ENCODE assay signal across 25 mouse cellular contexts in genomic region chr8:119738129-119738907, GRCm38 (mm10). TPM values are rescaled to one million over a fixed set of nuclear protein-coding genes. Genes with fewer than 3 reads are reported as not detected.
DNase-seq lines count a peak whose midpoint lies in the region; ATAC-seq and TF ChIP-seq lines count a peak whose summit lies in the region.
"Had no signal": no experiment of that assay in that cellular context is flagged by ENCODE, and none has a peak within 500 bp of the region (broad histone marks: within the 10 kb centered on the region; RNA-seq: fewer than 3 reads in every experiment).

No protein-coding gene starts in this region.

- H3K27me3 ChIP-seq in MEL (ENCODE audit: control insufficient read depth in 1 of 2, insufficient read depth in 2 of 2, low read length in 2 of 2) = no peaks in the 10 kb centered on the region
- H3K27me3 ChIP-seq in liver, embryonic 11.5 days (replicated peaks; ENCODE audit: control insufficient read depth, insufficient read depth, low read length) = no peaks in the 10 kb centered on the region
- no peaks in the 10 kb centered on the region for H3K27me3 ChIP-seq in liver, embryonic 15.5 days
- no peaks in the 10 kb centered on the region for H3K27me3 ChIP-seq in stomach, postnatal 0 days (ENCODE audit: control insufficient read depth, insufficient read depth, low read length)
- H3K27me3 ChIP-seq in forebrain, postnatal 0 days (ENCODE audit: insufficient read depth, low read length) = no peaks in the 10 kb centered on the region
- H3K27me3 ChIP-seq: embryonic facial prominence, embryonic 15.5 days; heart, embryonic 12.5 days; hindbrain, embryonic 15.5 days; Patski had no signal

- TF ChIP-seq CTCF in MEL (IDR thresholded peaks at IDR 0.05 in 2 of 3, conservative IDR thresholded peaks at IDR 0.05 in 1 of 3; ENCODE audit: control insufficient read depth in 1 of 3, insufficient read depth in 1 of 3, low read depth in 2 of 3, low read length in 3 of 3, poor library complexity in 1 of 3, severe bottlenecking in 1 of 3) = no peak
- no peak for TF ChIP-seq CTCF in stomach, postnatal 0 days (IDR thresholded peaks at IDR 0.05; ENCODE audit: low read depth)
- TF ChIP-seq CTCF in forebrain, postnatal 0 days (IDR thresholded peaks at IDR 0.05; ENCODE audit: low read depth) = no peak

- peaks cover 3 to 20% of the 10 kb centered on the region in 2 experiments for H3K4me1 ChIP-seq in MEL (ENCODE audit: control insufficient read depth in 1 of 2, insufficient read depth in 2 of 2, low read length in 2 of 2)
- peaks cover 12% of the 10 kb centered on the region for H3K4me1 ChIP-seq in liver, embryonic 11.5 days (replicated peaks; ENCODE audit: control insufficient read depth, insufficient read depth, low read length)
- H3K4me1 ChIP-seq in liver, embryonic 15.5 days (replicated peaks) = peaks cover 16% of the 10 kb centered on the region
- no peaks in the 10 kb centered on the region for H3K4me1 ChIP-seq in stomach, postnatal 0 days (replicated peaks; ENCODE audit: control insufficient read depth, insufficient read depth)
- H3K4me1 ChIP-seq in forebrain, postnatal 0 days (ENCODE audit: insufficient read depth) = no peaks in the 10 kb centered on the region
- H3K4me1 ChIP-seq: embryonic facial prominence, embryonic 15.5 days; hindbrain, embryonic 15.5 days had no signal

- peak overlapping the region; percentile 5 to 18 for H3K4me3 ChIP-seq in MEL (ENCODE audit: control insufficient read depth in 1 of 2, insufficient read depth in 1 of 2, low read depth in 2 of 2, low read length in 2 of 2)
- H3K4me3 ChIP-seq in liver, embryonic 11.5 days (ENCODE audit: low read depth, low read length) = no peak overlapping the region
- H3K4me3 ChIP-seq in liver, embryonic 15.5 days (replicated peaks) = no peak overlapping the region
- H3K4me3 ChIP-seq in stomach, postnatal 0 days (ENCODE audit: low read depth, low read length) = no peak overlapping the region
- H3K4me3 ChIP-seq in forebrain, postnatal 0 days (ENCODE audit: low read depth, low read length) = no peak overlapping the region
- H3K4me3 ChIP-seq: embryonic facial prominence, embryonic 15.5 days; erythroblast, embryonic 14.5 days; forebrain, embryonic 10.5 days; heart, embryonic 12.5 days; hindbrain, embryonic 15.5 days had no signal

- peak overlapping the region; percentile 46 for H3K27ac ChIP-seq in MEL (ENCODE audit: control insufficient read depth, low read depth, low read length)
- no peak overlapping the region for H3K27ac ChIP-seq in liver, embryonic 11.5 days (ENCODE audit: low read depth, low read length)
- no peak overlapping the region for H3K27ac ChIP-seq in liver, embryonic 15.5 days (replicated peaks)
- no peak overlapping the region for H3K27ac ChIP-seq in stomach, postnatal 0 days (replicated peaks)
- H3K27ac ChIP-seq in forebrain, postnatal 0 days (ENCODE audit: low read depth, low read length) = no peak overlapping the region
- H3K27ac ChIP-seq: embryonic facial prominence, embryonic 15.5 days; forebrain, embryonic 10.5 days; hindbrain, embryonic 15.5 days had no signal

- H3K4me2 ChIP-seq in liver, embryonic 11.5 days = no peak overlapping the region
- H3K4me2 ChIP-seq in liver, embryonic 15.5 days = no peak overlapping the region
- H3K4me2 ChIP-seq in stomach, postnatal 0 days (replicated peaks; ENCODE audit: low read depth) = no peak overlapping the region
- no peak overlapping the region for H3K4me2 ChIP-seq in forebrain, postnatal 0 days (ENCODE audit: low read depth)
- H3K4me2 ChIP-seq: embryonic facial prominence, embryonic 15.5 days; heart, embryonic 12.5 days; hindbrain, embryonic 15.5 days had no signal

- TF ChIP-seq RAD21 in MEL (IDR thresholded peaks at IDR 0.05; ENCODE audit: low read depth, low read length) = no peak

- intact Hi-C loops in heart, postnatal 14 days (cut with DNase I) = no loop called here

- peak in 1 of 2 experiments; percentile 52; a peak in 3 of 4 replicates for TF ChIP-seq EP300 in MEL (IDR thresholded peaks at IDR 0.05; ENCODE audit: low read depth in 1 of 2, low read length in 2 of 2)
- TF ChIP-seq EP300 in stomach, postnatal 0 days (optimal IDR thresholded peaks at IDR 0.05) = no peak

- ATAC-seq in liver, embryonic 11.5 days (replicated peaks; ENCODE audit: low FRiP score) = peak; percentile 81
- ATAC-seq in liver, embryonic 15.5 days (ENCODE audit: insufficient read depth) = peak; percentile 57; the same call in 1 of the 2 replicates
- ATAC-seq in stomach, postnatal 0 days (ENCODE audit: low FRiP score, low TSS enrichment) = no peak
- no peak for ATAC-seq in forebrain, postnatal 0 days
- ATAC-seq: activated CD4-positive, CD25-positive, alpha-beta regulatory T cell, adult 4 months; forebrain, embryonic 14.5 days; Patski had no signal

- 61% methylated on average over 19 of the region's 19 CpGs for WGBS in liver, embryonic 11.5 days
- WGBS in liver, embryonic 15.5 days (ENCODE audit: insufficient replicate concordance) = 55% methylated on average over 19 of the region's 19 CpGs
- 73% methylated on average over 19 of the region's 19 CpGs for WGBS in stomach, postnatal 0 days
- WGBS in forebrain, postnatal 0 days = 80% methylated on average over 19 of the region's 19 CpGs

- peak overlapping the region; percentile 2; the same call in 1 of the 2 replicates for H3K9ac ChIP-seq in MEL (ENCODE audit: control insufficient read depth, low read depth, low read length, poor library complexity, severe bottlenecking)
- H3K9ac ChIP-seq in liver, embryonic 11.5 days (ENCODE audit: low read depth, low read length) = no peak overlapping the region
- H3K9ac ChIP-seq in liver, embryonic 15.5 days = no peak overlapping the region
- no peak overlapping the region for H3K9ac ChIP-seq in stomach, postnatal 0 days (ENCODE audit: low read length)
- no peak overlapping the region for H3K9ac ChIP-seq in forebrain, postnatal 0 days
- H3K9ac ChIP-seq: embryonic facial prominence, embryonic 15.5 days; heart, embryonic 12.5 days; hindbrain, embryonic 15.5 days had no signal

- peak; percentile 5 to 18 for DNase-seq in heart, adult 9 months (ENCODE audit: low spot score in 2 of 2)
- no peak for DNase-seq in heart, postnatal 14 days
- peak; percentile 55 for DNase-seq in MEL (ENCODE audit: low read depth, low spot score)
- no peak for DNase-seq in liver, embryonic 11.5 days (ENCODE audit: low spot score)
- no peak for DNase-seq in stomach, postnatal 0 days (ENCODE audit: low spot score)
- DNase-seq in forebrain, postnatal 0 days = no peak
- no peak for DNase-seq in urinary bladder, postnatal 14 days (ENCODE audit: low spot score)
- DNase-seq: adrenal gland, postnatal 14 days; cerebellum, adult 11 months; cerebellum, adult 8-10 months; cerebellum, postnatal 14 days; embryo, embryonic 11 days; gastrocnemius, postnatal 36 days had no signal

- H3K79me2 ChIP-seq in MEL (ENCODE audit: control insufficient read depth, insufficient read depth, low read length, poor library complexity) = no peaks in the 10 kb centered on the region

- TF ChIP-seq POLR2A in MEL (IDR thresholded peaks at IDR 0.05; ENCODE audit: control insufficient read depth in 1 of 2, insufficient read depth in 1 of 2, low read depth in 1 of 2, low read length in 2 of 2, poor library complexity in 1 of 2) = no peak

- H3K9me3 ChIP-seq in MEL (replicated peaks; ENCODE audit: insufficient read depth, low read length) = no peaks in the 10 kb centered on the region
- no peaks in the 10 kb centered on the region for H3K9me3 ChIP-seq in liver, embryonic 11.5 days (ENCODE audit: control insufficient read depth, low read length)
- no peaks in the 10 kb centered on the region for H3K9me3 ChIP-seq in liver, embryonic 15.5 days (replicated peaks)
- no peaks in the 10 kb centered on the region for H3K9me3 ChIP-seq in stomach, postnatal 0 days (ENCODE audit: control insufficient read depth, low read length)
- no peaks in the 10 kb centered on the region for H3K9me3 ChIP-seq in forebrain, postnatal 0 days (ENCODE audit: low read length)
- H3K9me3 ChIP-seq: embryonic facial prominence, embryonic 15.5 days; forebrain, embryonic 10.5 days; heart, embryonic 12.5 days; hindbrain, embryonic 15.5 days had no signal

- H3K36me3 ChIP-seq in MEL (ENCODE audit: control insufficient read depth in 1 of 2, insufficient read depth in 2 of 2, low read length in 2 of 2) = peaks cover 0 to 7% of the 10 kb centered on the region in 2 experiments; a peak in 2 of 4 replicates
- H3K36me3 ChIP-seq in liver, embryonic 11.5 days (ENCODE audit: control insufficient read depth, insufficient read depth, low read length) = no peaks in the 10 kb centered on the region
- no peaks in the 10 kb centered on the region for H3K36me3 ChIP-seq in liver, embryonic 15.5 days (replicated peaks)
- no peaks in the 10 kb centered on the region for H3K36me3 ChIP-seq in stomach, postnatal 0 days (ENCODE audit: control insufficient read depth, insufficient read depth, low read length)
- H3K36me3 ChIP-seq in forebrain, postnatal 0 days (ENCODE audit: insufficient read depth) = no peaks in the 10 kb centered on the region
- H3K36me3 ChIP-seq: embryonic facial prominence, embryonic 15.5 days; forebrain, embryonic 10.5 days; heart, embryonic 12.5 days; hindbrain, embryonic 15.5 days had no signal

TF ChIP-seq in MEL, 35 proteins besides CTCF, POLR2A, EP300 and RAD21 (continues in another document):
- TF ChIP-seq MAFK (IDR thresholded peaks at IDR 0.05; ENCODE audit: borderline replicate concordance, low read depth, low read length) = no peak

RNA-seq across cellular contexts. Expression of gene Atp2c2, which starts 38.5 kb away (rescaled TPM):
- under 1 TPM; 0.17 TPM for total RNA-seq in heart, postnatal 14 days (2021)
- total RNA-seq in MEL (2012; rRNA removed) = 0.27 and 0.33 TPM in 2 replicates
- under 1 TPM in 1 of 2 experiments, not detected in 1; 0.58 TPM for polyA plus RNA-seq in MEL (2012; ENCODE audit: insufficient read depth in 1 of 2, insufficient read length in 2 of 2, low read depth in 1 of 2, low replicate concordance in 2 of 2, missing spikeins in 1 of 2)
- 0.40 and 0.51 TPM in 2 replicates for polyA plus RNA-seq in liver, embryonic 11.5 days (2014; fragmentation: Nextera tagmentation; extraction: Ambion mirVana)
- polyA plus RNA-seq in liver, embryonic 15.5 days (2015; fragmentation: Nextera tagmentation; extraction: Ambion mirVana) = 0.09 and 0.12 TPM in 2 replicates
- 7.7 and 8.8 TPM in 2 replicates for polyA plus RNA-seq in stomach, postnatal 0 days (2015; fragmentation: Nextera tagmentation; extraction: Ambion mirVana)
- total RNA-seq in forebrain, postnatal 0 days (2014; rRNA removed) = not detected in 2 replicates
- polyA plus RNA-seq in forebrain, postnatal 0 days (2015; fragmentation: Nextera tagmentation; extraction: Ambion mirVana) = 0.15 and 0.22 TPM in 2 replicates
- total RNA-seq: common myeloid progenitor, adult 5-6 weeks; gastrocnemius, adult 8-10 months; hematopoietic stem cell, adult 5-6 weeks had no signal
- polyA plus RNA-seq: activated CD4-positive, CD25-positive, alpha-beta regulatory T cell, adult 4 months; erythroblast, embryonic 14.5 days had no signal

RNA-seq across cellular contexts. Expression of gene Tldc1, which starts 39.9 kb away (rescaled TPM):
- 10 to 100 TPM; 11.6 to 14.6 TPM for total RNA-seq in heart, postnatal 14 days (2021)
- total RNA-seq in MEL (2012; rRNA removed) = 13.4 and 16.4 TPM in 2 replicates
- polyA plus RNA-seq in MEL (2012; ENCODE audit: insufficient read depth in 1 of 2, insufficient read length in 2 of 2, low read depth in 1 of 2, low replicate concordance in 2 of 2, missing spikeins in 1 of 2) = 10 to 100 TPM in 1 of 2 experiments, not detected in 1; 16.1 TPM
- 9.5 and 10.3 TPM in 2 replicates for polyA plus RNA-seq in liver, embryonic 11.5 days (2014; fragmentation: Nextera tagmentation; extraction: Ambion mirVana)
- 4.1 and 4.6 TPM in 2 replicates for polyA plus RNA-seq in liver, embryonic 15.5 days (2015; fragmentation: Nextera tagmentation; extraction: Ambion mirVana)
- 9.1 and 10.7 TPM in 2 replicates for polyA plus RNA-seq in stomach, postnatal 0 days (2015; fragmentation: Nextera tagmentation; extraction: Ambion mirVana)
- total RNA-seq in forebrain, postnatal 0 days (2014; rRNA removed) = 21.0 and 21.1 TPM in 2 replicates
- polyA plus RNA-seq in forebrain, postnatal 0 days (2015; fragmentation: Nextera tagmentation; extraction: Ambion mirVana) = 6.8 and 9.4 TPM in 2 replicates

Comparison
In these comparisons a context has a peak if more than half of its experiments do, and no peak if none do; other contexts are left out.
1. DNase-seq: peak in heart, adult 9 months (2 of 2) and MEL (single experiment); none in heart, postnatal 14 days (0 of 2), liver, embryonic 11.5 days (single experiment), stomach, postnatal 0 days (single experiment), forebrain, postnatal 0 days (single experiment) and urinary bladder, postnatal 14 days (single experiment).
2. H3K4me3 ChIP-seq: peak in MEL (2 of 2); none in liver, embryonic 11.5 days (single experiment), liver, embryonic 15.5 days (single experiment), stomach, postnatal 0 days (single experiment) and forebrain, postnatal 0 days (single experiment).
3. ATAC-seq: peak in liver, embryonic 11.5 days (single experiment) and liver, embryonic 15.5 days (single experiment); none in stomach, postnatal 0 days (single experiment) and forebrain, postnatal 0 days (single experiment).